In genomic region chr15:79745883-79746282, GRCm38 (mm10) we compare ENCODE assay signal across 12 mouse cellular contexts. TPM values are rescaled to one million over a fixed set of nuclear protein-coding genes. Genes with fewer than 3 reads are reported as not detected.
"Had no signal": no experiment of that assay in that cellular context is flagged by ENCODE, and none has a peak within 500 bp of the region (broad histone marks: within the 10 kb centered on the region; RNA-seq: fewer than 3 reads in every experiment).

No protein-coding gene starts in this region.

- H3K36me3 ChIP-seq: liver, embryonic 13.5 days; midbrain, embryonic 12.5 days had no signal

- H3K27me3 ChIP-seq: liver, embryonic 13.5 days; midbrain, embryonic 12.5 days had no signal

- H3K9me3 ChIP-seq: liver, embryonic 13.5 days; midbrain, embryonic 12.5 days had no signal

- H3K4me3 ChIP-seq: layer of hippocampus, adult 2 months; liver, embryonic 13.5 days; midbrain, embryonic 12.5 days had no signal

- H3K4me2 ChIP-seq: liver, embryonic 13.5 days; midbrain, embryonic 12.5 days had no signal

- ATAC-seq: midbrain, embryonic 16.5 days had no signal

- DNase-seq: layer of hippocampus, adult 9-11 months; liver, embryonic 13.5 days; lung, adult 2 months; lung, postnatal 14 days; lung, postnatal 4 days; thymus, postnatal 25 days had no signal

- H3K9ac ChIP-seq: liver, embryonic 13.5 days; midbrain, embryonic 12.5 days had no signal

- H3K27ac ChIP-seq: kidney, postnatal 0 days; layer of hippocampus, adult 2 months; liver, embryonic 13.5 days; midbrain, embryonic 12.5 days had no signal

RNA-seq across cellular contexts. Expression of gene Nptxr, which starts 58.7 kb away (rescaled TPM):
- total RNA-seq: megakaryocyte-erythroid progenitor cell, adult 5-6 weeks; monocyte, adult 5-6 weeks had no signal
